Mouse (Mus musculus) common myeloid progenitor, adult 5-6 weeks (primary cell): Measurements from ENCODE around the gene Srd5a1. TPM values are rescaled to one million over a fixed set of nuclear protein-coding genes. Genes with fewer than 3 reads are reported as not detected.

Source experiments
- ATAC-seq: replicated peaks from 2 replicates; pipeline ENCODE4 v1.8.0; 2016; ENCODE audit warnings: low read depth, mild to moderate bottlenecking, moderate TSS enrichment, inconsistent platforms; ENCODE audit not compliant: poor library complexity, severe bottlenecking
- total RNA-seq: library from RNA; stranded (forward); fragments of 200-1000, 187-1606 nt; gene quantifications from 2 replicates; pipeline ENCODE4 v1.2.3, GENCODE M21; 2017

The Srd5a1 gene
- total RNA-seq, 1 experiment from 2014 or later = 5.2 TPM

DNA sequence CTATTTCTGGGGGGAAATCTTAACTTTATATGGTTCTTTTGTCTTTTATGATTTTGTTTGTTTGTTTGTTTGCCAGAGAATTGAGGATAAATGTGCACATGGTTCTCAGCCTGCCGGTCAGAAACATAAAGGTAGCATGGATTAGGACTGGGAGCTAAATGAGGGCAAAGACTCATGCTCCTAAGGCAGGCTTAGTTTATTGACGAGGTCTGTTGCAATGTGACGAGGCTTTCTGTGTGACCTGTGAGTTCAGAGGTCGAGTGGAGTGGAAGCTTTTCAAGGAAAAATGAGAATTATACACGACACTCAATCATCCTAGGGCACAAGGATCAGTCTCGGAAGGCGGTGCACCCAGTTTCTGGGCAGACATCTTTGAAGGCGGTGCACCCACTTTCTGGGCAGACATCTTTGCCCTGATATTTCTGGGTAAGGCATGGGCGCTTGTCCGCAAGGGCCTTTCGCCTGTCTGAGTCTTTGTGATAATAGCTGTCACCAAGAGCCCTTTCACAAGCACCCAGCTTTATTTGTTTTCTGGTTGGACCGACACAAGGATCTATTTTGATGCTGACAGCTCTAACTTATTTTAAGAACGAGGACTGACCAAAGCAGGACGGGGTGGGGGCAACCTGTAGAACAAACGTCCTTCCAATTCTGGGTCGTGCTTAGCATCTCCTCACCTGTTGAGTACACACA lies 63.6 kb downstream of the Srd5a1 start:
- no peak for ATAC-seq

DNA sequence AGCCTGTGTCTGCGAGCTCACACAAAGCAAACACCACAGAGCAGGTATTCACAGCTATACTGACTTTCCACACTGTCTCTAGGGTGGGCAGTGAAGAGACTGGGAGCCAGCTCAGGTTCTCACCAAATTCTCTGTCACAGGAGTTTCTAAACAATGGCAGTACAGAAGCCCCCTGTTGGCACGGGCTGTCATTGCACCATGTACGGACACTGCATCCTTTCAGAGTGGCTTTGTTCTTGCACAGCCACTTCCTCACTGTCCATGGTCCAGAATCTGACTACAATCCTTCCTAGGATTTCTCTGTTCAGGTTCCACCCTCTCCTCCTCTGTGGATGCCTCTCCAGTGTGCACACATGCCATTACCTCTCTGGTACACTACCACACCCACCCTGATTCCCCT lies 66.2 kb downstream of the Srd5a1 start:
- peak; percentile 88 for ATAC-seq

DNA sequence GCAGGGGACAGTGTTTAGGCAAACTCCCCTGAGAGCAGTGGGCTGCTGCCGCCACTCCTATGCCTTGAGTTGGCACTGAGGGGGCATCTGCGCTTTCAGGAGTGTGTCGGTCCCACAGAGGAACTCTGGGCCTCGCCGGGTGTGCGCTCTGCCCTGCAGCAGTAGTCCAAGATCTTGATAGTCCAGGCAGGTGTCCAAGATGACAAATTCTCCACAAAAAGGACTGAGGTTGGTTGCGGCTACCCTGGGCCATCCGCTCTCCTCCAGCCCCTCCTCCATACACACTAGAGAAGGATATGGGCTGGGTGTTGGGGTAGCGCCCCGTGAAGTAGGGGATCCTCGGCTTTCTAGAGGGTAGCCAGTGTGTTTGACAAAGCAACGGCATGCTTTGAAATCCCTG lies 67.6 kb downstream of the Srd5a1 start:
- no peak for ATAC-seq

GRCm38 (mm10) chr13:69542571-69543352 lies 68.5 kb downstream of the Srd5a1 start:
- no peak for ATAC-seq

GRCm38 (mm10) chr13:69541776-69542175 lies 69.5 kb downstream of the Srd5a1 start:
- ATAC-seq = no peak

- ATAC-seq = no peak
Measured at GRCm38 (mm10) chr13:69541209-69541608, 70.0 kb downstream of the Srd5a1 start.

GRCm38 (mm10) chr13:69538327-69538726 lies 72.9 kb downstream of the Srd5a1 start:
- ATAC-seq = no peak

- ATAC-seq = no peak
Measured at GRCm38 (mm10) chr13:69537366-69537765, 73.9 kb downstream of the Srd5a1 start.

DNA sequence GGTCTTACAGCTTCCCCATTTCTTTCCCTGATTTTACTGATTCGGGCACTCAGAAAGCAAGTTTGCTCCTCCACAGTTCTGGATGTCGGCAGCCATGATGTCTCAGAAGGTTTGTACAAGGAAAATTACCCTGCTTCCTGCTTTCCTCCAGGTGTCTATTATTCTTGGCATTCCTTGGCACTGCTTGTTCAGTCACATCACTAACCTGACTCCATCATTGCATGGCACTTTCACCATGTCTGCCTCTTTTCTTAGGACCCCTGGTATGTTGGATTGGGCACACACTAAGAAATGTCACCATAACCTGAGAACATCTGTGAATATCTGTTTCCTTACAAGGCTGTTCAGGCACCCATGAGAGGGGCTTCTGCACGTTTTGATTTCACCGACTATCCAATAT lies 75.2 kb downstream of the Srd5a1 start:
- no peak for ATAC-seq

DNA sequence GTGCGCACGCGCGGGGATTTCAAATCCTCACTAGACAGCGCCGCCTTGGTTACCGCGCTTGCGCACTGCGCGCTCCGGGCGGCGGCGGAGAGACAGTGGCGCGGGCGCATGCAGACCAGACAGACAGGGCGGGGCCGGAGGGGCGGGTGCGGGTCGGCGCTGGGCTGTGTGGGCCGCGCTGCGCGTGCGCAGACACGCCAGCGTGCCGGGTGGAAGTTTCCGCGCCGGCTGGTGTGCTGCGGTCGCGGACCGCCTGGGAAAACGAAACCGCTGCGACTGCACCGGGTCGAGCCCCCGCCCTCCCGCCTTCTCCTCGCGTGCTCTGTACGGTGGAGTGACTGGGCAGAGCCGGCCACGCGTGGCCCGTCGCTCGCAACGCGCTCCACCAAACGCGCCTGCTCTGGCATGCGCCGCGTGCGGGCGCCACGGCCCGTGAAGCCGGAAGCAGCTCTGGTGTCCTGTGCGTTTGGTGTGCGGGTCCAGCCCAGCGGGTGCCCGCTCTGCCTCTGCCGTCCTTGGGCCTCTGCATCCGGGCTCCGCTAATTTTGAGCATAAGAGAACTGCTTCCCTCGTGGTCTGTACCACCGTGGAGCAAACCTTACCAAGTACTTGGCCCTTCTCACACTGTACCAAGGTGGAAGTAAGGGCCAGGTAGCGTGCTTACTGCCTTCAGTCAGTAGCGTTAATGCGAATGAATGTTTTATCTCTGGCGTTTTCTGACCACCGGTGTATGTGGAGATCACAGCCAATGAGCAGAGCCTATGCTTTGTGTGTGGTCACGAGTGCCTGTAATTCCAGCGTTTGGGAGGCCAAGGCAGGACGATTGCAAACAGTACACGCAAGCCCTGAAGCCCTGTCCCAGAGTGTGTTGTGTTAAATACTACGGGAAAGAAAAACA lies 76.3 kb downstream of the Srd5a1 start:
- peak; percentile 68 for ATAC-seq

- peak; percentile 51 for ATAC-seq
Measured at GRCm38 (mm10) chr13:69534334-69534653, 76.9 kb downstream of the Srd5a1 start, which contains the start of gene Tent4a. TSS of gene Tent4a (minus strand) at chr13:69534617.

DNA sequence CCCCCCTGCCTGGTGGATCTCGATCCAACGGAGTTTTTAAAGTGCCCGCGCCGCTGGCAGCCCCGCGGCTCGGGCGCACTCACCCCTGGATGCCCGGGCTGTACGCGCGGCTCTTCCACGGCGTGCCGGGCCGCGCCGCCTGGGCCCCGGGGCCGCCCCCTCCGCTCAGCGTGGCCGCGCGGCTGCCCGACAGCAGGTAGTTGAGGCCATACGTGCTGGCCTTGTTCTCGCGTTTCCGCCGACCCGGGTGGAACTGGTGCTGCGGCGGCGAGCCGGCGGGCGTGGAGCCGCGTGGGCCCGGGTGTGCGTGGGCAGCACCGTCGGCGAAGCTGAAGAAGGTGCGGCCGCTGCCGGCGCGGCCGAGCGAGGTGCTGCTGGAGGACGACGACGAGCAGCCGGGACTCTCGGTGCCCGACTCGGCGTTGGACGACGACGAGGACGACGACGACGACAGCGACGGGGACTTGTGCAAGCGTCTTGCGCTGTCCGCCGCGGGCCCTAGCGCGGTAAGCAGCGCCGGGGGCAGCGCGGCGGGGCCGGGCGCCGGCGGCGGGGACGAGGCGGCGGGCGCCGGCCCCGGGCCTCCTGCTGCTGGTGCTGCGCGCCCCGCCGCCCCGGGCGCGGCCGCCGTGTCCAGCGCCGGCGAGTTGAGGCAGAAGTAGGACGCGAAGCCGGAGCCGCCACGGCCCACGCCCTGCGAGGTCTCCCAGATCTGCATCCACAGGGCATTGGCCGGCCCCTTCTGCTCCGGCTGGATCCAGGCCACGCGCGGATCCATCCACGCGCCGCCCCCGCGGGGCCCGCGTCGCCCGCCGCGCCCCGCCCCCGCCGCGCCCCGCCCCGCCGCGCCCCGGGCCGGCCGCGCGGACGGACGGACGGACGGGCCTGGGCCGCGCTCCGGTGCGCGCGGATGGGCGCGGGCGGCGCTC lies 77.6 kb downstream of the Srd5a1 start, which contains the start of gene Nsun2:
TSS of gene Nsun2 (plus strand) at position 342 of the 929 bp plus-strand sequence.
- ATAC-seq = peak; percentile 2; the same call in 1 of the 2 replicates

DNA sequence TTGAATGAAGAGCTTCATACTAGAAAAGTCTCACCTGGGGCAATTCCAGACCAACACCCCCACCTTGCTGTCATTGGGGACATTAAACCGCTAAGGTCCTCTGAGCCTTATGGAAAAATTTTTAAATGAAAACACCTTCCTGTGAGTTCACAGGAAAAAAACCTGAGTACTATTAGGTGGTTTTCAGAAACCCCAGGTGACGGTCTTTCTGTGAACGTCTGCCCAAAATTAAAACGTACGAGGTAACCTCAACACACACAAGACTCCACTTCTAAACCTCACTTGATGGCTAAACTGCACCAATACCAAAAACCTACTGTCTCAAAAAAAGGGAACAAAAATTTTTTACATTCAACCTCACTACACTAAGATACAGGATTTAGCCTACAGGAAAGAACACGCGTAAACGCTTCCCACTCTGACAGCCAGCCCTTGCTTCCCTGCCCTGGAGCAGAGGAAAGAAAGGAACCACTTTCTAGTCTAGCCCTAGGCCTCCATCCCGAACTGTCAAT lies 78.3 kb downstream of the Srd5a1 start:
- peak; percentile 9 for ATAC-seq

GRCm38 (mm10) chr13:69532101-69532892 lies 78.9 kb downstream of the Srd5a1 start:
- no peak for ATAC-seq

GRCm38 (mm10) chr13:69531431-69531830 lies 79.8 kb downstream of the Srd5a1 start:
- no peak for ATAC-seq

DNA sequence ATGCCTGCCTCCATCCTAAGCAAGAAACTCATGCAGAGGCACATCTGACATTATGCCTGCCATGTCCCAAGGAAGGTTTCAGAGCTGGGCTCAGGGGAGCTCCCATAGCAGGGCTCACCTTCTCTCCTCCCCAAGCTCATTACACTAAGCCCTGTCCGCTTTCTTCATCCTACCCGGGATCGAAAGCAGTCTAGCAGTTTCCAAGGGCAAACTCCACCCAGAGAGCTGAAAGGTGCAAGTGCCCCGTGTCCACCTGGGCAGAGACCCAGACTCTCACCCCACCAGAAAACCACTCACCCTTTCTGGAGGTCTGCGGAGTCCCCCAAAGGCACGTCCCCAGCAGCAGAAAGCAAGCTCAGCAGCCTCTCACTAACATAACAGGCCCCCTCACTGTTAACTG lies 80.3 kb downstream of the Srd5a1 start:
- no peak for ATAC-seq

DNA sequence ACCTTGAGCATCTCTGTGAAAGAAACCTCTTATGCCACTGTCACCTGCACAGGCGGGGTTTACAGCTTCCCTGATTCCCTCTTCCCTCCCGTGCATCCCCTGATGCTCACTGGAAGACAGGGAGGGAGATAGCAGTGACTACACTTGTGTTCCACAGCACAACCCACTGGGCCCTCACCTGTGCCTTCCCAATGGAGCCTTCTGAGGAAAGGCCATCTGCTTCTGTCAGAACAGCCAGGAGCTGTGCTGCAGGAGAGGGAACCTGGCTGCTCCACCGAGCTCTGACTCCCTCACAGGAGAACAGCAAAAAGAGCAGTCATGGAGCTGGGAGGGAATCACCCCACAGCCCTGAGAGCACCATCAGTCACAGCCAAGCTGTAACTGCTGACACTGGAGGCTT lies 81.1 kb downstream of the Srd5a1 start:
- no peak for ATAC-seq

DNA sequence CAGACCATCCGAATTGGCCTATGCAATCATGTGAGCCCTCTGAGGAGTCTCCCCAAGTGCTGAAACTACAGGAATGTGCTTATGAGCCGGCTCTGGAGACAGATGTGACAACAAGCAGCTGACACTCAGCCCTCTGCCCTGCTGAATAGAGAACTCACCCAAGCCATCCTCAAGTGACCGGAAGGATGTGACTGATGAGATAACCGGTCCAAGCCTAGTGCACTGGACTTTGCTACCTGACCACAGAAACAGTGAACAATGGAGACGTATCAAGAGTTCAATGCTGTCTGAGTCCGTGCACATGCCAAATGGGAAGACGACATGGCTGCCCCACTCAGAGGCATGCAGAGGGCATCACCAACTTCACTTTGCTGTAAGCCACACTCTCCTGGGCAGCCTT lies 82.7 kb downstream of the Srd5a1 start:
- no peak for ATAC-seq
